Comparison of ENCODE assay signal across 13 mouse cellular contexts in the genomic region with DNA sequence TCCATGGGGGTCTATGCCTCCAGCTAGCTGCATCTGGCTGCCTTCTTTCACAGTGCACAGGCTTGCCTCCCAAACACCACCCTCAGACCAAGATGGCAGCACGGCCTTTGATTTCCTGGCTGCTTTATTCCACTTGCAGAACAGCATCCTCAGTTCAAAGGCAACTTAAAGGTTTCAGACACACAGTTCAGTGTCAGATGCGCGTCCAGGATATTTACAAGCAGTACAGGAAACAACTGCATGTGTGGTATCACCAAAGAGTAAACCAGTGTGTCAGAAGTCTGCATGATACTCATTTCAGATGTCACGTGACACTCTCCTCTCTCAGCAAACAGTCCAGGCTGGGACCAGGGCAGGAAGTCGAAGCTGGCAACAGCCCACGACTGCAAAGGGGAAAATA.
DNase-seq lines count a peak whose midpoint lies in the region; ATAC-seq lines count a peak whose summit lies in the region.
"Had no signal": no experiment of that assay in that cellular context is flagged by ENCODE, and none has a peak within 500 bp of the region (broad histone marks: within the 10 kb centered on the region; RNA-seq: fewer than 3 reads in every experiment).

No protein-coding gene starts in this region.

- peak; percentile 37 for DNase-seq in kidney, postnatal 14 days
- no peak for DNase-seq in kidney, adult 8-10 months
- DNase-seq in T-cell, adult 2 months (ENCODE audit: low spot score): peak; percentile 87
- DNase-seq in thymus, postnatal 14 days: peak; percentile 82
- no peak for DNase-seq in forebrain, embryonic 11.5 days (ENCODE audit: low spot score)
- DNase-seq in urinary bladder, postnatal 25 days (ENCODE audit: low spot score): no peak
- DNase-seq: adrenal gland, adult 8-10 months; liver had no signal

- H3K36me3 ChIP-seq in lung, embryonic 16.5 days (ENCODE audit: control insufficient read depth, insufficient read depth, low read length): no peaks in the 10 kb centered on the region
- no peaks in the 10 kb centered on the region for H3K36me3 ChIP-seq in midbrain, embryonic 16.5 days (ENCODE audit: control insufficient read depth, insufficient read depth, low read length)
- H3K36me3 ChIP-seq in forebrain, embryonic 11.5 days (ENCODE audit: control insufficient read depth, insufficient read depth, low read length): no peaks in the 10 kb centered on the region
- H3K36me3 ChIP-seq: heart, embryonic 15.5 days had no signal

- H3K4me2 ChIP-seq in lung, embryonic 16.5 days (ENCODE audit: low read depth, low read length): no peak overlapping the region
- H3K4me2 ChIP-seq in midbrain, embryonic 16.5 days (ENCODE audit: low read length): no peak overlapping the region
- H3K4me2 ChIP-seq in forebrain, embryonic 11.5 days (ENCODE audit: low read depth, low read length, severe bottlenecking): no peak overlapping the region
- H3K4me2 ChIP-seq: embryonic facial prominence, embryonic 12.5 days; heart, embryonic 15.5 days; midbrain, embryonic 11.5 days had no signal

- H3K4me3 ChIP-seq in lung, embryonic 16.5 days (ENCODE audit: low read length): no peak overlapping the region
- H3K4me3 ChIP-seq in midbrain, embryonic 16.5 days (ENCODE audit: low read depth, low read length): no peak overlapping the region
- H3K4me3 ChIP-seq in forebrain, embryonic 11.5 days (ENCODE audit: low read depth, low read length): no peak overlapping the region
- H3K4me3 ChIP-seq: embryonic facial prominence, embryonic 12.5 days; heart, embryonic 15.5 days had no signal

- H3K27ac ChIP-seq in lung, embryonic 16.5 days (ENCODE audit: low read length): peak overlapping the region; percentile 73
- no peak overlapping the region for H3K27ac ChIP-seq in midbrain, embryonic 16.5 days (ENCODE audit: low read length)
- H3K27ac ChIP-seq in forebrain, embryonic 11.5 days (ENCODE audit: low read depth, low read length): no peak overlapping the region

- peak; percentile 87 for ATAC-seq in lung, embryonic 16.5 days (ENCODE audit: low read depth)
- no peak for ATAC-seq in midbrain, embryonic 16.5 days
- ATAC-seq in forebrain, embryonic 11.5 days (replicated peaks; ENCODE audit: low FRiP score): no peak

- H3K4me1 ChIP-seq in lung, embryonic 16.5 days (replicated peaks; ENCODE audit: control insufficient read depth, insufficient read depth, low read length): peaks cover 14% of the 10 kb centered on the region
- peaks cover 17% of the 10 kb centered on the region for H3K4me1 ChIP-seq in midbrain, embryonic 16.5 days (ENCODE audit: control insufficient read depth, insufficient read depth, low read length)
- no peaks in the 10 kb centered on the region for H3K4me1 ChIP-seq in forebrain, embryonic 11.5 days (replicated peaks; ENCODE audit: control insufficient read depth, insufficient read depth, low read length)

- no peak overlapping the region for H3K9ac ChIP-seq in lung, embryonic 16.5 days (ENCODE audit: low read length)
- H3K9ac ChIP-seq in midbrain, embryonic 16.5 days (ENCODE audit: low read depth, low read length): no peak overlapping the region
- H3K9ac ChIP-seq in forebrain, embryonic 11.5 days (ENCODE audit: low read length): no peak overlapping the region
- H3K9ac ChIP-seq: embryonic facial prominence, embryonic 12.5 days; heart, embryonic 15.5 days had no signal

- WGBS in lung, embryonic 16.5 days: 30% methylated on average over 6 of the region's 6 CpGs
- 88% methylated on average over 6 of the region's 6 CpGs for WGBS in midbrain, embryonic 16.5 days
- WGBS in forebrain, embryonic 11.5 days: 86% methylated on average over 6 of the region's 6 CpGs

- H3K9me3 ChIP-seq in lung, embryonic 16.5 days (ENCODE audit: control insufficient read depth, low read length): no peaks in the 10 kb centered on the region
- H3K9me3 ChIP-seq in midbrain, embryonic 16.5 days (replicated peaks; ENCODE audit: control insufficient read depth, low read length, poor library complexity, severe bottlenecking): no peaks in the 10 kb centered on the region
- H3K9me3 ChIP-seq in forebrain, embryonic 11.5 days (ENCODE audit: control insufficient read depth, low read length): no peaks in the 10 kb centered on the region
- H3K9me3 ChIP-seq: embryonic facial prominence, embryonic 12.5 days; heart, embryonic 15.5 days had no signal

- no peaks in the 10 kb centered on the region for H3K27me3 ChIP-seq in lung, embryonic 16.5 days (ENCODE audit: control insufficient read depth, insufficient read depth, low read depth, low read length)
- no peaks in the 10 kb centered on the region for H3K27me3 ChIP-seq in midbrain, embryonic 16.5 days (ENCODE audit: control insufficient read depth, insufficient read depth, low read depth, low read length)
- H3K27me3 ChIP-seq in forebrain, embryonic 11.5 days (ENCODE audit: control insufficient read depth, insufficient read depth, low read length): no peaks in the 10 kb centered on the region
- H3K27me3 ChIP-seq: embryonic facial prominence, embryonic 12.5 days; heart, embryonic 15.5 days had no signal

Comparison
In these comparisons a context has a peak if more than half of its experiments do, and no peak if none do; other contexts are left out.
1. DNase-seq: peak in kidney, postnatal 14 days (single experiment), T-cell, adult 2 months (single experiment) and thymus, postnatal 14 days (single experiment); none in kidney, adult 8-10 months (0 of 2), forebrain, embryonic 11.5 days (single experiment) and urinary bladder, postnatal 25 days (single experiment).